Mouse (Mus musculus): Measurements from ENCODE around the gene Mb21d2. TPM values are rescaled to one million over a fixed set of nuclear protein-coding genes. Genes with fewer than 3 reads are reported as not detected.

Gene Mb21d2
- polyA plus RNA-seq, 1 experiment, result 44.0 TPM

DNA sequence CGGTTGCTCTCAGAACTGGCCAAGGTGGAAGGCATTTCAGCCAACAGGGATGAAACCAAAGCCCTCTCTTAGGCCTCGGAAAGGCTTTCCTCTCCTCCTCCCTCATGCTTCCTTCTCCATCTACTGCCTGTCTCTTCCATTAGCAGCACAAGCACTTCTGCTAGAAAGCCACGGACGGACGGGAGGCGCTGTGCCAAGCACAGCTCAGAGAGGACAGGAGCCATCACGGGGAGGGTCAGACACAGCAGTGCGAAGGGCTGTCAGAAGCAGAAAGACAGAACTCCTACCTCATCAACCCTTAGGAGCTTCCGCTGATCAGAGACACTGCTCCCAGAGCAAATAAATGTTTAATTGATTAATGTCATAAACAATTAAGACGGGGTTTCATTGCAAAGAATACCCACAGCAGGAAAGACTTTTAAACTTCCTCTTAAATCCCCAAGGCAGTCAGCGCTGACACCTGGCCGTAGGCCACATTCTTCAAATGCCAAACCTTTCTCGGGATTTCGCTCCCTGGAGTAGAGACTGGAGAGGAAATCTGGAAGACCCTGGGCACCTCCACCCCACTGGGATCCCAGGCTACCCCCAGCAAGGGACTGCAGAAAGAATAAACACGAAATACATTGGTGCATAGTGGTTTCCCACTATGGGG, 30.8 kb downstream of the Mb21d2 start:
- DNase-seq (ENCODE audit: low read depth), result peak; percentile 56
- TF ChIP-seq CTCF (IDR thresholded peaks at IDR 0.05; ENCODE audit: borderline replicate concordance, extremely low read depth, insufficient read depth, insufficient read length) (no peak), POLR2A (IDR thresholded peaks at IDR 0.05; ENCODE audit: borderline replicate concordance, extremely low read depth, insufficient read depth, insufficient read length, poor library complexity, severe bottlenecking) (no peak)

DNA sequence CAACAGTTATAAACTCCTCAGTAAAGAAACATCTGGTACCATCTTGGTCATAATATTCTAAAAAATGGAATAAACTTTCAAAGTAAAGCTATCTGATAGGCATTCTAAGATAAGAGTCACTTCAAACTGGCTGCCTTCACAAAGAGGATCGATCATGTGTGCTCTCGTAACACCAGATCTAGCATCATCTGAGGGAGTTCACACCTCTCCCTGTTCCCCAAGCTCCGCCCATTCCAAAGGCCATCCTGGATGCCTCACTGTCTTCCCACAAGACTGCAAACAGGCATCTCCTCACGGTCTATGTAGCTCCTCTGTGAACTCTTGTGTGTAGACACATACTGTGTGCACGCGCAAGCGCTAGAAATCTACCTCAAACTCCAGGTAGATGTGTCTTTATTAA, 32.9 kb downstream of the Mb21d2 start:
- no peak for TF ChIP-seq CTCF (IDR thresholded peaks at IDR 0.05; ENCODE audit: borderline replicate concordance, extremely low read depth, insufficient read depth, insufficient read length)
- TF ChIP-seq POLR2A (IDR thresholded peaks at IDR 0.05; ENCODE audit: borderline replicate concordance, extremely low read depth, insufficient read depth, insufficient read length, poor library complexity, severe bottlenecking), result no peak
- DNase-seq (ENCODE audit: low read depth), result no peak

GRCm38 (mm10) chr16:28894872-28895271, 34.6 kb downstream of the Mb21d2 start:
- peak; percentile 70 for DNase-seq (ENCODE audit: low read depth)
- TF ChIP-seq CTCF (IDR thresholded peaks at IDR 0.05; ENCODE audit: borderline replicate concordance, extremely low read depth, insufficient read depth, insufficient read length) (no peak), POLR2A (IDR thresholded peaks at IDR 0.05; ENCODE audit: borderline replicate concordance, extremely low read depth, insufficient read depth, insufficient read length, poor library complexity, severe bottlenecking) (no peak)

GRCm38 (mm10) chr16:28893266-28893665, 36.2 kb downstream of the Mb21d2 start:
- DNase-seq (ENCODE audit: low read depth), result no peak

GRCm38 (mm10) chr16:28886201-28886745, 43.2 kb downstream of the Mb21d2 start:
- DNase-seq (ENCODE audit: low read depth), result no peak
- TF ChIP-seq POLR2A (IDR thresholded peaks at IDR 0.05; ENCODE audit: borderline replicate concordance, extremely low read depth, insufficient read depth, insufficient read length, poor library complexity, severe bottlenecking), result no peak
- TF ChIP-seq CTCF (IDR thresholded peaks at IDR 0.05; ENCODE audit: borderline replicate concordance, extremely low read depth, insufficient read depth, insufficient read length), result no peak

More at GRCm38 (mm10) chr16:28893266-28893665, 36.2 kb downstream of the Mb21d2 start:
- TF ChIP-seq CTCF (IDR thresholded peaks at IDR 0.05; ENCODE audit: borderline replicate concordance, extremely low read depth, insufficient read depth, insufficient read length) (no peak), POLR2A (IDR thresholded peaks at IDR 0.05; ENCODE audit: borderline replicate concordance, extremely low read depth, insufficient read depth, insufficient read length, poor library complexity, severe bottlenecking) (no peak)

DNA sequence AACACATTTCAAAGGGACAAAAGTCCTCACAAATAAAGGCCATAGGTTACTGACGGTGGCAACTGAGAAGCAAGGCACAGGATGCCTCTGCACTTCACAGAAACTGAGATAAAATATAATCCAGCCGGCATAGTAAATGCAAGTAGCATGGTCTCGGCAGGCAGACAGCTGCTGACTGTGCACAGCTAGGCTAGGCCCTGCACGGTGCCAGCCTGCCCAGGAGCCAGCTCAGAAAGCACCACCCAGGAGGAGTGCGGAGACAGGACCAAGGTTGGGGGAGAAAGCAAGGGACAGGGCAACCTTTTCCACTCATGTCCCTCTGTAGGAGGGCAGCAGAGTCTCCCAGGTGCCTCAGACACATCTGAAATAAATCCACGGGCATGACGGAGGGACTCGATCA, 44.0 kb downstream of the Mb21d2 start:
- TF ChIP-seq POLR2A (IDR thresholded peaks at IDR 0.05; ENCODE audit: borderline replicate concordance, extremely low read depth, insufficient read depth, insufficient read length, poor library complexity, severe bottlenecking) (no peak), CTCF (IDR thresholded peaks at IDR 0.05; ENCODE audit: borderline replicate concordance, extremely low read depth, insufficient read depth, insufficient read length) (no peak)
- peak; percentile 27 for DNase-seq (ENCODE audit: low read depth)

GRCm38 (mm10) chr16:28884661-28885060, 44.8 kb downstream of the Mb21d2 start:
- no peak for DNase-seq (ENCODE audit: low read depth)
- TF ChIP-seq CTCF (IDR thresholded peaks at IDR 0.05; ENCODE audit: borderline replicate concordance, extremely low read depth, insufficient read depth, insufficient read length), result no peak
- TF ChIP-seq POLR2A (IDR thresholded peaks at IDR 0.05; ENCODE audit: borderline replicate concordance, extremely low read depth, insufficient read depth, insufficient read length, poor library complexity, severe bottlenecking), result no peak

DNA sequence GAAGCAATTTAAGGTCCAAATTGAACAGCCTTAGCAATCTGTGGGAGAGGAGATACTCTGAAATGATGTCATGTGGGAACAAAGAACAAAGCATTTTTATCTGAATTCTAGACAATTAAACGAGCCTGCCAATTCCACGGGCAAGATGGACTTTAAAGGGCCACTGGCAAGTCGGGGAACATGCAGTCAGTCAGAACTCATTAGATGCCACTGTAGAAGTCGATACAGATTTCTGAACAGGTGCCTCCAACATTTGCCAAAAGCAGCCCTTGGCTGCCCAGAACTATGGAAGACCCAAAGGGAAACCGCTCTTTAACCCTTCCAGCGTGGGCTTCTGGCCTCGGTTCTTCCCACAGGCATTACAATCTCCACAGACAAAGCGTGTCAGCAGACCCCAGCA, 45.8 kb downstream of the Mb21d2 start:
- DNase-seq (ENCODE audit: low read depth), result no peak
- TF ChIP-seq POLR2A (IDR thresholded peaks at IDR 0.05; ENCODE audit: borderline replicate concordance, extremely low read depth, insufficient read depth, insufficient read length, poor library complexity, severe bottlenecking), result no peak
- no peak for TF ChIP-seq CTCF (IDR thresholded peaks at IDR 0.05; ENCODE audit: borderline replicate concordance, extremely low read depth, insufficient read depth, insufficient read length)

GRCm38 (mm10) chr16:28882687-28883428, 46.6 kb downstream of the Mb21d2 start:
- no peak for DNase-seq (ENCODE audit: low read depth)
- TF ChIP-seq POLR2A (IDR thresholded peaks at IDR 0.05; ENCODE audit: borderline replicate concordance, extremely low read depth, insufficient read depth, insufficient read length, poor library complexity, severe bottlenecking), result no peak
- no peak for TF ChIP-seq CTCF (IDR thresholded peaks at IDR 0.05; ENCODE audit: borderline replicate concordance, extremely low read depth, insufficient read depth, insufficient read length)

DNA sequence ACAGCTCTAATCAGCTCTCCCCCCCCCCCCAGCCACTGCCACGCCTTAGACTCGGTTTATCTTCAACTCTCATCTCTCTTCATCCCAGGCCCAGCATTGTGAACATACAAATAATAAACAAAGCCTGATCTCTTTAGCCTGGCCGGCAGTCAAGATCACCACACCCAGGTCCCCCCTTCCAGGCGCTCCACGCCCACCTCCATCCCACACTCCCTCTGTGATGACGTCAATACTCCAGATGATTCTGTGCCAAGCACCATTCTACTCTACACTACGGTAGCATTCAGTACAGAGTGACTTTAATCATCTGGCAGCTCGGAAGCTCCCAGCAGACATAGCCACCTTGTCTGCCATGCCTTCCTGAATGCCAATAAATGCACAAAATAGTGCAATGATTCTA, 47.7 kb downstream of the Mb21d2 start:
- no peak for TF ChIP-seq CTCF (IDR thresholded peaks at IDR 0.05; ENCODE audit: borderline replicate concordance, extremely low read depth, insufficient read depth, insufficient read length)
- no peak for TF ChIP-seq POLR2A (IDR thresholded peaks at IDR 0.05; ENCODE audit: borderline replicate concordance, extremely low read depth, insufficient read depth, insufficient read length, poor library complexity, severe bottlenecking)
- DNase-seq (ENCODE audit: low read depth), result no peak

GRCm38 (mm10) chr16:28880756-28881155, 48.7 kb downstream of the Mb21d2 start:
- peak; percentile 58 for DNase-seq (ENCODE audit: low read depth)
- TF ChIP-seq CTCF (IDR thresholded peaks at IDR 0.05; ENCODE audit: borderline replicate concordance, extremely low read depth, insufficient read depth, insufficient read length), result no peak
- no peak for TF ChIP-seq POLR2A (IDR thresholded peaks at IDR 0.05; ENCODE audit: borderline replicate concordance, extremely low read depth, insufficient read depth, insufficient read length, poor library complexity, severe bottlenecking)
